Mouse (Mus musculus) urinary bladder, postnatal 4 days (tissue): ENCODE measurements around the gene Bag3.
"Not testable (repeated sequence)": the region's sequence is repeated elsewhere in the genome, so short reads cannot be mapped to it uniquely, and the experiment has no call there.

Source experiments
- DNase-seq, 2 experiments: peaks; one replicate each; pipeline ENCODE4 v3.0.0; 2021 to 2022; ENCODE audit warnings: low spot score in 2 of 2

Bag3 gene

GRCm38 (mm10) chr7:128567561-128568244 lies 44.3 kb downstream of the Bag3 start:
- DNase-seq = no peak

- not testable (repeated sequence) for DNase-seq
Observed at GRCm38 (mm10) chr7:128569429-128569828, 46.0 kb downstream of the Bag3 start.

- DNase-seq = no peak
Observed at GRCm38 (mm10) chr7:128569987-128570656, 46.7 kb downstream of the Bag3 start.

GRCm38 (mm10) chr7:128570657-128571056 lies 47.2 kb downstream of the Bag3 start:
- not testable (repeated sequence) for DNase-seq

- DNase-seq = no peak
Observed at GRCm38 (mm10) chr7:128572030-128572429, 48.6 kb downstream of the Bag3 start.

GRCm38 (mm10) chr7:128575211-128575610 lies 51.8 kb downstream of the Bag3 start:
- DNase-seq = no peak

GRCm38 (mm10) chr7:128575794-128576193 lies 52.4 kb downstream of the Bag3 start:
- DNase-seq = no peak

- DNase-seq = no peak
Observed at GRCm38 (mm10) chr7:128577607-128578006, 54.2 kb downstream of the Bag3 start.

- DNase-seq = no peak
Observed at GRCm38 (mm10) chr7:128578199-128578945, 55.0 kb downstream of the Bag3 start.

GRCm38 (mm10) chr7:128579381-128579780 lies 56.0 kb downstream of the Bag3 start:
- DNase-seq = no peak

- DNase-seq = no peak
Observed at GRCm38 (mm10) chr7:128580318-128580717, 56.9 kb downstream of the Bag3 start.

- DNase-seq = no peak
Observed at GRCm38 (mm10) chr7:128581864-128582484, 58.6 kb downstream of the Bag3 start.

GRCm38 (mm10) chr7:128583213-128583948 lies 60.0 kb downstream of the Bag3 start:
- no peak for DNase-seq

- DNase-seq = no peak
Observed at GRCm38 (mm10) chr7:128587334-128587933, 64.0 kb downstream of the Bag3 start.

GRCm38 (mm10) chr7:128591345-128592084 lies 68.1 kb downstream of the Bag3 start:
- DNase-seq = no peak

- peak; percentile 27 to 62 for DNase-seq
Observed at GRCm38 (mm10) chr7:128592118-128592935, 68.9 kb downstream of the Bag3 start.

- no peak for DNase-seq
Observed at GRCm38 (mm10) chr7:128592936-128593241, 69.5 kb downstream of the Bag3 start.

GRCm38 (mm10) chr7:128596274-128596673 lies 72.9 kb downstream of the Bag3 start:
- no peak for DNase-seq
